Comparison of ENCODE assay signal across 13 mouse cellular contexts in the genomic region with DNA sequence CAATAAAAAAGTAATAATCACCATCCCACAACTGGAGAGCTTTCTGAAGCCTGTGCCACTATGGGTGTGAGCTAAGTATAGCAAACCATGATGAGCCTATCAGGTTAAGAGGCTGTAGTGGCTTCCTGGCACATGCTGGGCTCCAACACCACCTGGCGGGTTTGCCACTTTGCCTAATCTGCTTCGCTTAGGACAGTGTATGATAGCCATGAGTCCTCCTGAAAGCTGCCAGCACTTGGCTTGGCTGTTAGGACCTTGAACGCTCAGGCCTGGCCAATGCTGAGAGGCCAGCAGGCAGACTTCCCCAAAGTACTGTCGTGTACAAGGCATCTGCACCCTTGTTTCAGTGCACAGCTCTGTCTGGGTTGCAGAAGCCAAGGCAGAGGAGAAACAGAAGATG. TPM values are rescaled to one million over a fixed set of nuclear protein-coding genes. Genes with fewer than 3 reads are reported as not detected.
DNase-seq lines count a peak whose midpoint lies in the region; ATAC-seq and TF ChIP-seq lines count a peak whose summit lies in the region.
"Had no signal": no experiment of that assay in that cellular context is flagged by ENCODE, and none has a peak within 500 bp of the region (broad histone marks: within the 10 kb centered on the region; RNA-seq: fewer than 3 reads in every experiment).

No protein-coding gene starts in this region.

- H3K4me1 ChIP-seq in liver, adult 2 months (ENCODE audit: control insufficient read depth, insufficient read depth, low read length), result no peaks in the 10 kb centered on the region
- no peaks in the 10 kb centered on the region for H3K4me1 ChIP-seq in liver, embryonic 11.5 days (replicated peaks; ENCODE audit: control insufficient read depth, insufficient read depth, low read length)
- no peaks in the 10 kb centered on the region for H3K4me1 ChIP-seq in intestine, postnatal 0 days (replicated peaks; ENCODE audit: control insufficient read depth, insufficient read depth, low read length)
- H3K4me1 ChIP-seq: kidney, embryonic 15.5 days had no signal

- peaks cover 19% of the 10 kb centered on the region for H3K36me3 ChIP-seq in liver, adult 2 months (ENCODE audit: control insufficient read depth, insufficient read depth, low read length)
- H3K36me3 ChIP-seq in liver, embryonic 11.5 days (ENCODE audit: control insufficient read depth, insufficient read depth, low read length), result peaks cover 69% of the 10 kb centered on the region
- peaks cover 70% of the 10 kb centered on the region for H3K36me3 ChIP-seq in intestine, postnatal 0 days (ENCODE audit: control insufficient read depth, insufficient read depth)

- no peak overlapping the region for H3K4me2 ChIP-seq in liver, embryonic 11.5 days
- no peak overlapping the region for H3K4me2 ChIP-seq in intestine, postnatal 0 days (replicated peaks; ENCODE audit: low read depth)
- H3K4me2 ChIP-seq: kidney, embryonic 15.5 days; liver, embryonic 12.5 days had no signal

- no peak overlapping the region for H3K9ac ChIP-seq in liver, adult 2 months (ENCODE audit: low read depth, low read length)
- H3K9ac ChIP-seq in liver, embryonic 11.5 days (ENCODE audit: low read depth, low read length), result no peak overlapping the region
- H3K9ac ChIP-seq in intestine, postnatal 0 days (ENCODE audit: low read depth, low read length), result no peak overlapping the region
- H3K9ac ChIP-seq: kidney, embryonic 15.5 days; liver, embryonic 12.5 days had no signal

- H3K27ac ChIP-seq in liver, adult 2 months (replicated peaks; ENCODE audit: insufficient read depth, low read depth, low read length), result no peak overlapping the region
- no peak overlapping the region for H3K27ac ChIP-seq in liver, embryonic 11.5 days (ENCODE audit: low read depth, low read length)
- no peak overlapping the region for H3K27ac ChIP-seq in intestine, postnatal 0 days (ENCODE audit: low read depth, low read length)
- H3K27ac ChIP-seq: kidney, embryonic 15.5 days; liver, embryonic 12.5 days had no signal

- H3K79me2 ChIP-seq in liver, adult 2 months (ENCODE audit: control insufficient read depth, insufficient read depth, low read length), result 0 out of 2 replicates have a peak, but pooled peaks cover 5% of the 10 kb centered on the region

- peak; percentile 51 for DNase-seq in liver, adult 2 months (ENCODE audit: extremely low read depth, low read depth, low spot score)
- DNase-seq in liver, embryonic 11.5 days (ENCODE audit: low spot score), result no peak
- DNase-seq in cerebellum, postnatal 10 days, result peak; percentile 40 to 61
- peak; percentile 32 to 36 for DNase-seq in gastrocnemius, postnatal 36 days
- DNase-seq in ovary, postnatal 10 days (ENCODE audit: low spot score), result no peak
- DNase-seq: thymus, adult 18-20 months had no signal

- no peak for TF ChIP-seq POLR2A in liver, adult 2 months (IDR thresholded peaks at IDR 0.05; ENCODE audit: extremely low read depth, insufficient read depth, low read length)

- H3K4me3 ChIP-seq in liver, adult 2 months (ENCODE audit: insufficient read depth, low read depth, low read length), result no peak overlapping the region
- no peak overlapping the region for H3K4me3 ChIP-seq in liver, embryonic 11.5 days (ENCODE audit: low read depth, low read length)
- no peak overlapping the region for H3K4me3 ChIP-seq in intestine, postnatal 0 days (ENCODE audit: low read depth, low read length)
- H3K4me3 ChIP-seq: kidney, embryonic 15.5 days; liver, embryonic 12.5 days; megakaryocyte, embryonic 14.5 days had no signal

- ATAC-seq in liver, embryonic 11.5 days (replicated peaks; ENCODE audit: low FRiP score), result no peak
- ATAC-seq in intestine, postnatal 0 days, result no peak
- no peak for ATAC-seq in megakaryocyte, adult 5-6 weeks (ENCODE audit: poor library complexity, severe bottlenecking)
- ATAC-seq: CD4-positive, CD25-positive, alpha-beta regulatory T cell, adult 4 months; liver, embryonic 12.5 days had no signal

- H3K9me3 ChIP-seq in liver, embryonic 11.5 days (ENCODE audit: control insufficient read depth, low read length), result no peaks in the 10 kb centered on the region
- H3K9me3 ChIP-seq in intestine, postnatal 0 days (ENCODE audit: control insufficient read depth), result no peaks in the 10 kb centered on the region
- H3K9me3 ChIP-seq: kidney, embryonic 15.5 days; liver, embryonic 12.5 days; megakaryocyte, embryonic 14.5 days had no signal

- TF ChIP-seq CTCF in liver, adult 2 months (IDR thresholded peaks at IDR 0.05; ENCODE audit: low read depth, low read length), result no peak
- TF ChIP-seq CTCF in intestine, postnatal 0 days (IDR thresholded peaks at IDR 0.05; ENCODE audit: low read depth), result no peak

- 39% methylated on average over 4 of the region's 4 CpGs for WGBS in liver, adult 2 months
- 91% methylated on average over 4 of the region's 4 CpGs for WGBS in liver, embryonic 11.5 days
- 94% methylated on average over 4 of the region's 4 CpGs for WGBS in intestine, postnatal 0 days

- intact Hi-C loops in gastrocnemius, postnatal 36 days (cut with DNase I), result no loop called here

- H3K27me3 ChIP-seq in liver, adult 2 months (ENCODE audit: control insufficient read depth, insufficient read depth, low read length), result no peaks in the 10 kb centered on the region
- no peaks in the 10 kb centered on the region for H3K27me3 ChIP-seq in liver, embryonic 11.5 days (replicated peaks; ENCODE audit: control insufficient read depth, insufficient read depth, low read length)
- H3K27me3 ChIP-seq in intestine, postnatal 0 days (replicated peaks; ENCODE audit: control insufficient read depth, insufficient read depth, low read length), result no peaks in the 10 kb centered on the region
- H3K27me3 ChIP-seq: kidney, embryonic 15.5 days; liver, embryonic 12.5 days; megakaryocyte, embryonic 14.5 days had no signal

RNA-seq across cellular contexts. Expression of gene Cars, which starts 11.9 kb away (rescaled TPM):
- 13.6 and 17.9 TPM in 2 replicates for total RNA-seq in liver, adult 2 months (2014; rRNA removed)
- polyA plus RNA-seq in liver, adult 2 months (2012; rRNA removed), result 15.2 and 20.0 TPM in 2 replicates
- polyA plus RNA-seq in liver, embryonic 11.5 days (2014; fragmentation: Nextera tagmentation; extraction: Ambion mirVana), result 100 and 107 TPM in 2 replicates
- 10 to 100 TPM; 33.9 to 38.6 TPM for total RNA-seq in gastrocnemius, postnatal 36 days (2021)
- polyA plus RNA-seq in intestine, postnatal 0 days (2015; fragmentation: Nextera tagmentation; extraction: Ambion mirVana), result 19.3 and 21.1 TPM in 2 replicates
- total RNA-seq in megakaryocyte, adult 5-6 weeks (2015), result 27.5 and 31.5 TPM in 2 replicates
- 39.8 and 45.1 TPM in 2 replicates for total RNA-seq in megakaryocyte, adult 5-6 weeks (2017)

RNA-seq across cellular contexts. Expression of gene Nap1l4, which starts 39.1 kb away (rescaled TPM):
- 40.7 and 42.0 TPM in 2 replicates for total RNA-seq in liver, adult 2 months (2014; rRNA removed)
- 24.0 and 25.7 TPM in 2 replicates for polyA plus RNA-seq in liver, adult 2 months (2012; rRNA removed)
- polyA plus RNA-seq in liver, embryonic 11.5 days (2014; fragmentation: Nextera tagmentation; extraction: Ambion mirVana), result 133 and 139 TPM in 2 replicates
- 100 to 1,000 TPM; 167 to 189 TPM for total RNA-seq in gastrocnemius, postnatal 36 days (2021)
- 79.9 and 85.0 TPM in 2 replicates for polyA plus RNA-seq in intestine, postnatal 0 days (2015; fragmentation: Nextera tagmentation; extraction: Ambion mirVana)
- total RNA-seq in megakaryocyte, adult 5-6 weeks (2015), result 52.4 and 55.3 TPM in 2 replicates
- total RNA-seq in megakaryocyte, adult 5-6 weeks (2017), result 105 and 107 TPM in 2 replicates

RNA-seq across cellular contexts. Expression of gene Tnfrsf26, which starts 40.5 kb away (rescaled TPM):
- 0.37 and 0.87 TPM in 2 replicates for total RNA-seq in liver, adult 2 months (2014; rRNA removed)
- polyA plus RNA-seq in liver, adult 2 months (2012; rRNA removed), result 0.12 and 0.26 TPM in 2 replicates
- polyA plus RNA-seq in liver, embryonic 11.5 days (2014; fragmentation: Nextera tagmentation; extraction: Ambion mirVana), result 0.73 and 0.92 TPM in 2 replicates
- total RNA-seq in gastrocnemius, postnatal 36 days (2021), result under 1 TPM; 0.10 to 0.20 TPM
- polyA plus RNA-seq in intestine, postnatal 0 days (2015; fragmentation: Nextera tagmentation; extraction: Ambion mirVana), result 0.27 TPM in 2 replicates
- total RNA-seq in megakaryocyte, adult 5-6 weeks (2015), result 5.7 and 8.4 TPM in 2 replicates
- total RNA-seq in megakaryocyte, adult 5-6 weeks (2017), result 4.5 and 5.4 TPM in 2 replicates
- polyA plus RNA-seq: neural tube, embryonic 14.5 days had no signal

Comparison
In these comparisons a context has a peak if more than half of its experiments do, and no peak if none do; other contexts are left out.
1. DNase-seq: peak in liver, adult 2 months (single experiment), cerebellum, postnatal 10 days (2 of 2) and gastrocnemius, postnatal 36 days (2 of 2); none in liver, embryonic 11.5 days (single experiment) and ovary, postnatal 10 days (single experiment).